Mouse (Mus musculus) cerebellum, adult 2 months (tissue): ENCODE results near the gene Unc50.

Experiments
- CTCF ChIP-seq: fragments of 200-500 bp; IDR thresholded peaks from 2 replicates; pipeline ENCODE4 v1.5.1; 2011; ENCODE audit warnings: low read depth, mild to moderate bottlenecking, control low read depth, low read length, moderate library complexity, borderline replicate concordance; ENCODE audit not compliant: insufficient read depth
- POLR2A ChIP-seq: fragments of 200-500 bp; IDR thresholded peaks from 2 replicates; pipeline ENCODE4 v1.6.1; 2011; ENCODE audit warnings: low read length, control low read depth, borderline replicate concordance; ENCODE audit not compliant: insufficient read depth

- TF ChIP-seq POLR2A (no peak), CTCF (no peak)
Measured at GRCm38 (mm10) chr1:37488531-37488930, 58.6 kb downstream of the Unc50 start.
